10 mouse cellular contexts compared by ENCODE assay signal in the genomic region with DNA sequence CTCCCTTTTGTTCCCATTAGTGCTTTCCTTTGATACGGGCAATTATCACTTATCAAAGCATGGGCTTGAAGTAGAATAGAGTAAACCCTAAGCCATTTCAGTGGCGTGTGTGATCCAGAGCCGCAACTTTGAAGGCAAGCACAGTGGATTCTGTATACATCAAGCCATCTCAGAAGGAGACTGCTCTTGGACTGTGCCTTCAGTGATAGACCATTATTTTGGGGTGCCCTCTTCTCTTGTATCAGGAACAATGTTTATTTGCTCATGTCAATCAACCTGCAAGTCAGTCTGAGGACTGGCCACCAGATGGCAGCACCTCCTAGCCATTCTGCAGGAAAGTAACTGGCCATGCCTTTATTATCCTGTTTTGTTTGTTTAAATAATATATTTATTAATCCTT. TPM values are rescaled to one million over a fixed set of nuclear protein-coding genes. Genes with fewer than 3 reads are reported as not detected.
A peak's percentile ranks its signal among the peaks of the same experiment; 100 is the strongest.
DNase-seq lines count a peak whose midpoint lies in the region; ATAC-seq and TF ChIP-seq lines count a peak whose summit lies in the region.
"Had no signal": no experiment of that assay in that cellular context is flagged by ENCODE, and none has a peak within 500 bp of the region (broad histone marks: within the 10 kb centered on the region; RNA-seq: fewer than 3 reads in every experiment).

No protein-coding gene starts in this region.

- no peak overlapping the region for H3K9ac ChIP-seq in forebrain, embryonic 15.5 days (replicated peaks)
- H3K9ac ChIP-seq in liver, postnatal 0 days (replicated peaks): no peak overlapping the region
- H3K9ac ChIP-seq in neural tube, embryonic 14.5 days (replicated peaks; ENCODE audit: low read depth, low read length): no peak overlapping the region
- H3K9ac ChIP-seq: embryonic facial prominence, embryonic 15.5 days; lung, embryonic 15.5 days had no signal

- TF ChIP-seq CTCF in testis, adult 2 months (IDR thresholded peaks at IDR 0.05; ENCODE audit: control insufficient read depth, insufficient read depth, insufficient replicate concordance, low read depth, low read length): peak; percentile 65; the same call in 1 of the 2 replicates
- TF ChIP-seq CTCF in liver, postnatal 0 days (IDR thresholded peaks at IDR 0.05; ENCODE audit: low read depth): peak; percentile 93

- TF ChIP-seq EP300 in liver, postnatal 0 days (IDR thresholded peaks at IDR 0.05; ENCODE audit: low read depth): no peak

- no peaks in the 10 kb centered on the region for H3K4me1 ChIP-seq in testis, adult 2 months (ENCODE audit: control insufficient read depth, insufficient read depth, low read length)
- no peaks in the 10 kb centered on the region for H3K4me1 ChIP-seq in forebrain, embryonic 15.5 days
- peaks cover 3% of the 10 kb centered on the region; the same call in 1 of the 2 replicates for H3K4me1 ChIP-seq in liver, postnatal 0 days (ENCODE audit: insufficient read depth)
- no peaks in the 10 kb centered on the region for H3K4me1 ChIP-seq in neural tube, embryonic 14.5 days (ENCODE audit: control insufficient read depth, insufficient read depth, low read length)
- H3K4me1 ChIP-seq: embryonic facial prominence, embryonic 15.5 days; lung, embryonic 15.5 days had no signal

- no peak overlapping the region for H3K4me2 ChIP-seq in forebrain, embryonic 15.5 days (replicated peaks)
- no peak overlapping the region for H3K4me2 ChIP-seq in liver, postnatal 0 days (ENCODE audit: low read depth, low read length)
- no peak overlapping the region for H3K4me2 ChIP-seq in neural tube, embryonic 14.5 days (ENCODE audit: low read depth, low read length)
- H3K4me2 ChIP-seq: embryonic facial prominence, embryonic 15.5 days; lung, embryonic 15.5 days had no signal

- no peaks in the 10 kb centered on the region for H3K36me3 ChIP-seq in testis, adult 2 months (ENCODE audit: control insufficient read depth, insufficient read depth, low read length)
- H3K36me3 ChIP-seq in forebrain, embryonic 15.5 days: no peaks in the 10 kb centered on the region
- H3K36me3 ChIP-seq in liver, postnatal 0 days (replicated peaks; ENCODE audit: insufficient read depth, low read length): 0 out of 2 replicates have a peak, but pooled peaks cover 3% of the 10 kb centered on the region
- H3K36me3 ChIP-seq in neural tube, embryonic 14.5 days (ENCODE audit: control insufficient read depth, insufficient read depth, low read length): no peaks in the 10 kb centered on the region
- H3K36me3 ChIP-seq: embryonic facial prominence, embryonic 15.5 days; lung, embryonic 15.5 days had no signal

- no peak for TF ChIP-seq POLR2A in testis, adult 2 months (IDR thresholded peaks at IDR 0.05; ENCODE audit: control insufficient read depth, low read depth, low read length)

- ATAC-seq in forebrain, embryonic 15.5 days (replicated peaks): peak; percentile 60
- ATAC-seq in liver, postnatal 0 days: no peak
- peak; percentile 42 for ATAC-seq in neural tube, embryonic 14.5 days (ENCODE audit: low read depth)

- WGBS in forebrain, embryonic 15.5 days: 41% methylated on average over 3 of the region's 3 CpGs
- 65% methylated on average over 3 of the region's 3 CpGs for WGBS in liver, postnatal 0 days (ENCODE audit: insufficient replicate concordance)
- 54% methylated on average over 3 of the region's 3 CpGs for WGBS in neural tube, embryonic 14.5 days

- no peaks in the 10 kb centered on the region for H3K27me3 ChIP-seq in testis, adult 2 months (ENCODE audit: control insufficient read depth, insufficient read depth, low read length)
- H3K27me3 ChIP-seq in forebrain, embryonic 15.5 days: no peaks in the 10 kb centered on the region
- H3K27me3 ChIP-seq in liver, postnatal 0 days (ENCODE audit: insufficient read depth, low read length): no peaks in the 10 kb centered on the region
- H3K27me3 ChIP-seq in neural tube, embryonic 14.5 days (ENCODE audit: control insufficient read depth, insufficient read depth, low read length): no peaks in the 10 kb centered on the region
- H3K27me3 ChIP-seq: embryonic facial prominence, embryonic 15.5 days; lung, embryonic 15.5 days had no signal

- DNase-seq in testis, postnatal 14 days (ENCODE audit: low spot score): no peak
- peak; percentile 81 for DNase-seq in c-Kit-positive CD71-positive TER-119-positive erythroid progenitor cells, embryonic 14.5 days (ENCODE audit: low spot score)
- DNase-seq in kidney, adult 8-10 months: peak; percentile 26 to 74
- DNase-seq in liver, postnatal 0 days: peak; percentile 85
- DNase-seq in thymus, postnatal 36 days: peak; percentile 44 to 60

- H3K9me3 ChIP-seq in forebrain, embryonic 15.5 days: no peaks in the 10 kb centered on the region
- H3K9me3 ChIP-seq in liver, postnatal 0 days (ENCODE audit: low read length): no peaks in the 10 kb centered on the region
- H3K9me3 ChIP-seq in neural tube, embryonic 14.5 days (ENCODE audit: control insufficient read depth, low read length): no peaks in the 10 kb centered on the region
- H3K9me3 ChIP-seq: embryonic facial prominence, embryonic 15.5 days; lung, embryonic 15.5 days had no signal

- no peak overlapping the region for H3K27ac ChIP-seq in testis, adult 2 months (ENCODE audit: control insufficient read depth, insufficient read depth, low read depth, low read length)
- no peak overlapping the region for H3K27ac ChIP-seq in forebrain, embryonic 15.5 days (replicated peaks)
- H3K27ac ChIP-seq in liver, postnatal 0 days (ENCODE audit: low read depth): no peak overlapping the region
- no peak overlapping the region for H3K27ac ChIP-seq in neural tube, embryonic 14.5 days (ENCODE audit: low read depth, low read length)
- H3K27ac ChIP-seq: embryonic facial prominence, embryonic 15.5 days; lung, embryonic 15.5 days had no signal

- no peak overlapping the region for H3K4me3 ChIP-seq in testis, adult 2 months (ENCODE audit: control insufficient read depth, low read depth, low read length)
- H3K4me3 ChIP-seq in forebrain, embryonic 15.5 days: no peak overlapping the region
- H3K4me3 ChIP-seq in liver, postnatal 0 days (ENCODE audit: low read depth, low read length): no peak overlapping the region
- no peak overlapping the region for H3K4me3 ChIP-seq in neural tube, embryonic 14.5 days (ENCODE audit: low read depth, low read length)
- H3K4me3 ChIP-seq: embryonic facial prominence, embryonic 15.5 days; lung, embryonic 15.5 days had no signal

RNA-seq across cellular contexts. Expression of gene Eddm3b, which starts 11.0 kb away (rescaled TPM):
- 10.3 TPM in 1 of 2 replicates, not detected in the other for polyA plus RNA-seq in testis, adult 2 months (2012; rRNA removed)
- not detected in 2 replicates for polyA plus RNA-seq in forebrain, embryonic 15.5 days (2015; fragmentation: Nextera tagmentation; extraction: Ambion mirVana)
- 0.07 TPM in 2 replicates for polyA plus RNA-seq in liver, postnatal 0 days (2015; fragmentation: Nextera tagmentation; extraction: Ambion mirVana)
- not detected in 2 replicates for polyA plus RNA-seq in neural tube, embryonic 14.5 days (2014; fragmentation: Nextera tagmentation; extraction: Ambion mirVana)
- polyA plus RNA-seq: embryonic facial prominence, embryonic 15.5 days; lung, embryonic 15.5 days had no signal

RNA-seq across cellular contexts. Expression of gene Ang, which starts 12.3 kb away (rescaled TPM):
- 0.89 and 1.5 TPM in 2 replicates for polyA plus RNA-seq in testis, adult 2 months (2012; rRNA removed)
- polyA plus RNA-seq in forebrain, embryonic 15.5 days (2015; fragmentation: Nextera tagmentation; extraction: Ambion mirVana): 2.6 and 3.8 TPM in 2 replicates
- polyA plus RNA-seq in liver, postnatal 0 days (2015; fragmentation: Nextera tagmentation; extraction: Ambion mirVana): 85.3 and 131 TPM in 2 replicates
- 2.7 and 2.9 TPM in 2 replicates for polyA plus RNA-seq in neural tube, embryonic 14.5 days (2014; fragmentation: Nextera tagmentation; extraction: Ambion mirVana)

RNA-seq across cellular contexts. Expression of gene Rnase4, which starts 12.3 kb away (rescaled TPM):
- polyA plus RNA-seq in testis, adult 2 months (2012; rRNA removed): 8.8 and 11.5 TPM in 2 replicates
- 8.9 and 10.0 TPM in 2 replicates for polyA plus RNA-seq in forebrain, embryonic 15.5 days (2015; fragmentation: Nextera tagmentation; extraction: Ambion mirVana)
- polyA plus RNA-seq in liver, postnatal 0 days (2015; fragmentation: Nextera tagmentation; extraction: Ambion mirVana): 221 and 337 TPM in 2 replicates
- polyA plus RNA-seq in neural tube, embryonic 14.5 days (2014; fragmentation: Nextera tagmentation; extraction: Ambion mirVana): 12.2 and 17.6 TPM in 2 replicates

RNA-seq across cellular contexts. Expression of gene Rnase6, which starts 20.5 kb away (rescaled TPM):
- polyA plus RNA-seq in testis, adult 2 months (2012; rRNA removed): 0.63 and 0.93 TPM in 2 replicates
- 0.36 and 0.40 TPM in 2 replicates for polyA plus RNA-seq in forebrain, embryonic 15.5 days (2015; fragmentation: Nextera tagmentation; extraction: Ambion mirVana)
- polyA plus RNA-seq in liver, postnatal 0 days (2015; fragmentation: Nextera tagmentation; extraction: Ambion mirVana): 6.3 and 7.5 TPM in 2 replicates
- 0.50 TPM in 1 of 2 replicates, not detected in the other for polyA plus RNA-seq in neural tube, embryonic 14.5 days (2014; fragmentation: Nextera tagmentation; extraction: Ambion mirVana)

RNA-seq across cellular contexts. Expression of gene Olfr750, which starts 29.0 kb away (rescaled TPM):
- 0.54 and 0.77 TPM in 2 replicates for polyA plus RNA-seq in testis, adult 2 months (2012; rRNA removed)
- polyA plus RNA-seq in forebrain, embryonic 15.5 days (2015; fragmentation: Nextera tagmentation; extraction: Ambion mirVana): not detected in 2 replicates
- polyA plus RNA-seq in liver, postnatal 0 days (2015; fragmentation: Nextera tagmentation; extraction: Ambion mirVana): not detected in 2 replicates
- not detected in 2 replicates for polyA plus RNA-seq in neural tube, embryonic 14.5 days (2014; fragmentation: Nextera tagmentation; extraction: Ambion mirVana)
- polyA plus RNA-seq: embryonic facial prominence, embryonic 15.5 days; lung, embryonic 15.5 days had no signal

Comparison
In these comparisons a context has a peak if more than half of its experiments do, and no peak if none do; other contexts are left out.
1. RNA of gene Ang, which starts 12.3 kb away (polyA plus RNA-seq): 85.3 to 131 TPM in liver, postnatal 0 days; 2.6 to 3.8 TPM in forebrain, embryonic 15.5 days, 2.7 to 2.9 TPM in neural tube, embryonic 14.5 days and 0.89 to 1.5 TPM in testis, adult 2 months; every median in the first group is over 10 times any median in the second.
2. RNA of gene Rnase4, which starts 12.3 kb away (polyA plus RNA-seq): 221 to 337 TPM in liver, postnatal 0 days; 12.2 to 17.6 TPM in neural tube, embryonic 14.5 days, 8.9 to 10.0 TPM in forebrain, embryonic 15.5 days and 8.8 to 11.5 TPM in testis, adult 2 months; every median in the first group is over 10 times any median in the second.